Mouse (Mus musculus): ENCODE data around the gene Rsph3b.
"Not testable (repeated sequence)": the region's sequence is repeated elsewhere in the genome, so short reads cannot be mapped to it uniquely, and the experiment has no call there.

DNA sequence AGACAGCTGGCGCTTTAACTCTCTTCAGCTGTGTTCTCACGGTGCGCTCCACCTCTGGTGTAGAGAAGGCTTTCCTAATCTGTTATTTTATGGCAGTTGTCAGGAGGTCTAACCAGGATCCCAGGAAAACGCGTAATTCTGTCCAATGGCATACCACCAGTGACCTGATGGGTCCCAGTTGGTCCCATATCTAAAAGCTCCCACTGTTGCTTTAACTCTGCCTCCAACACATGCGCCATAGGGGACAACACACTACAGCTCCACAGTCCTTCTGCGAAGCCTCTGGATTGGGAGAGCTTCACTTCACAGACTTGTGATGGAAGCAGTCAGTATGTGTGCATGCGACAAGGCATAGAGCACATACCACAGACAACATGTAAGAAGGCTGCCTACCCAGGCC is 31.7 kb upstream of the Rsph3b start:
- not testable (repeated sequence) for TF ChIP-seq POLR2A (IDR thresholded peaks at IDR 0.05; ENCODE audit: insufficient read depth, low read length); CTCF (IDR thresholded peaks at IDR 0.05; ENCODE audit: low read depth, low read length); EP300 (IDR thresholded peaks at IDR 0.05; ENCODE audit: insufficient read depth, low read depth, low read length)
